Mouse (Mus musculus): Measurements from ENCODE around the gene Itgb8. TPM values are rescaled to one million over a fixed set of nuclear protein-coding genes. Genes with fewer than 3 reads are reported as not detected.

Itgb8 gene
- polyA plus RNA-seq, 2 experiments from 2014 or later: 21.4 to 28.0 TPM

DNA sequence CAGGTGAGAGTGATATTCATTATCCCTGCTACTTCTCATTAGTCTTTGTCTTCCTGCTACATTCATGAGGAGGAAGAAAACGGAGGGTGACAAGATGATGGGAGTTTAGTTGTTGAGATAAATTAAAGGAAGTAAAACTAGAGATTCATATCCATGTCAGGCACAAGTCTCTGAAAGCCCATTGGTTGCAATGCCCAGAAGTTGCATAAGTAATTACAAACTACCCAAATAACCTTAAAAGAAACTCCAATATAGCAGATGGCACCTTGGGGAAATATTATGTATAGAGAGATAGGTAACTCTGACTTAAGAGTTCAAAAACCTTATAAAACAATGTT lies 31.2 kb downstream of the Itgb8 start:
- peak; percentile 5 for ATAC-seq

DNA sequence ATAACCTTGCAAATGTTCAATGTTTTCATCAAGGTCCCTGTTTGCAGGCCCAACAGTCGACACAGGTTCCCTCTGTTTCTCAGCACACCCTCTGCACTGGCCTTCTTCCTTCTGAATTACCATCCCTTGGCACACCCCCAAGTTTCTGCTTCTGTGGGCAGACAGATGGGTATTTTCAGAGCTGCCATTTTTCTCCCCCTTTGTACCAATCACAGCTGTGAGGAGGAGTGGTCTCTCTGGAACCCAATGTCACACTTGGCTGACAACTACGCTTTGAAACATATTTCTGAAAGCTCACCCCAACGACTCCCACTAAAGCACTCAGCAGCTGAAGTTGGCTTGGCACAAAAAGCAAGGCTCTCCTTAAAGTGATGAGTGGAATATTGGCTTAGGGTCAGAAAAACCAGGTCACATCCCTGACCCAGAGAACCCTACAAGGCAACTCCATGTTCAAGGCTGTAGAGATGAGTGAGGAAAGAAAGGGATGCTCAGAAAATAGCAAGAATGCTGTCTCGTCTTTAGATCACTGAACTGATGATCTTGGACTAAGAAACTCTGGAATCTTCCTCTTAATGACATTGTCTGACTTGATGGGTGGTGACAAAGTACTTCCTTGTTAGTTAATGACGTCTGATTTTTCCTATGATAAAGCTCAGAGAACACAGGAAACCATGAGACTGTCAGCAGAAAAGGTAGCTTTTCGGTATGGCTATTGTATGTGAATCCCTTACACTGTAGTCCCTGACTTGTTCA lies 31.7 kb downstream of the Itgb8 start:
- peak; percentile 51 for ATAC-seq

DNA sequence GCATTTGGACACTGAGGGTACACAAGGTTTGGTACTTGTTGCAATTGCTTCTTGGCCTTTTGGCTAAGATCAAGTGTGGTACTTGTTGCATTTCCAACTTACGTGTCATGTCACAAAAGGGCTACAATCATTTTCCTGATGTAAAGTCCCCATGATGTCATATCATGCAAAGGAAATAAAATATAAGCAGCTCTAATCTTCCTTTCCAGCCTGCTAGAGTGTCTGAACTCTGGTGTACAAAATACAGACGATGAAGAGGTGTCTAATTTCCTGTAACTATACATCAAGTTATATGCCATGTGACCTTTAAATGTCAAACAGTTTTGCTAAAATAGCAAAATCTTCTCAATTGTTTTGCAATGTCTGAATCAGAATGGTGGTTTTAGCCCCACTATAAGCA lies 34.2 kb downstream of the Itgb8 start:
- peak; percentile 69 for ATAC-seq

DNA sequence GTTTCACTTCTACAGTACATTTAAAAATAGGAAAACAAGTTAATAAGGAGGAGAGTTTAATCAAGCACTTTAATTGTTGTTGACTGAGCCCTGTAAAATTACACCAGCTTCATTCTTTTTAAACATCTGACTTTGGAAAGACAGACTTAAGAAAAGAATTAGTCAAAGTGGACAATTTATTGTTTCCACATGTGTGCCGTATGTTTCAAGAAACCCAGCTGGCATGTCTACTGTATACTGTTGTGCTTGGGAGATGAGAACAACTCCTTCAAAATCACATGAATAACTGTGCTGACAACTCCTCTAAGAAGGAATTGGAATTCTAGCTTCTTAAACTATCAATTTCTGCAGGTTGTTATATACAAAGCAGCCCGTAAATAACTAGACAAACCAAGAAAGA lies 35.8 kb downstream of the Itgb8 start:
- no peak for ATAC-seq

DNA sequence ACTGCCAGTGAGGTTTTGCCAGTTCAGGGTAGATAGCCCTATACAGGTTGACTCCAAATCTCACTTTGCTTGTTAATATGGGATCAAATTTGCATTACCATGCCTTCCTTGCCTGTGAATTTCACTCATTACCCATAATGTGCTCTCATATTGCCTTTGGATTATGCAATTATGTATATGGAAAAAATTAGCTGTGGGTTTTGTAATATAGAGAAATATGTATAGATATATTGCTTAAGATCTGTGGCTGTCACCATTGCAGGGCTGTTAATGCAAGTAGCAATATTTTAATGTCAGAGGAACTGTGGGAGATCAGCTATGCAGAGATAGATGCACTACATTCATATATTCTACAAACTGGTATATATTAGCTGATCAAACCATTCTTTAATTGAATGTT lies 43.5 kb downstream of the Itgb8 start:
- no peak for ATAC-seq

DNA sequence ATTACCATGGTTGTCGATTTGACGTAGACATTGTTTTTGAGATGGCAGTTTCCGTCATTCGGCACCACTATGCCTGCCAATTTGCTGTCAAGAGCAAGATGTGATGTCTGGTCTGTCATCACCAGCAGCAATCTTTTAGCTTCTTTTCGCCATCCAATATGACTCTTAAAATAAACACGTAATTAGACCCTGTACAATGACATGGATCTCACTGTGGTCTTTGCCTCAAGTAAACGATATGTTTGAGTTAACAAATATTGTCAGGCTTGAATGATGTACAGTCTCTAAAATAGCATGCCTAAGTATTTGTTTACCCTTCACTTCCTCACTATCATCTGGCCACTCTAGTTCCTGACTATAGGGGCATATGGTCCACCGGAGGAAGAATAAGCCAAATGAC lies 48.8 kb downstream of the Itgb8 start:
- no peak for ATAC-seq

DNA sequence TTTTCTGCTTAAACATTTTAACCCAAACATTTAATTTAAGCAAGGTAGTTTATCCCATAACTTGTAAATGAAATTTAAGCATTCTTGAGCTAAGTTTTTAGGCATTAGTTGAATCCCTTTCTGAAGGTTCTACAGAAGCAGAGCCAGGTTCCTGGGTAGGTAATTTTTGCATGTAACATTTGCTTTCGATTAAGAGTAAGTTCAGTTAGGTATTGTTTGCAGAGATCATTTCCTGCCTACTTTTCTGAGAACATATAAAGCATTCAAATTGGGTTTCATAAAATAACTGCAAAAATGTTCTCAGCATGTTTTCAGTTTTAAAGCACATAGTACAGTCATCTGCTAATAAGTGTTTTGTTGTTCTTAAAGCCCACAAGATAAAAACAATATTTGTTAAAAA lies 53.2 kb downstream of the Itgb8 start:
- peak; percentile 77 for ATAC-seq

DNA sequence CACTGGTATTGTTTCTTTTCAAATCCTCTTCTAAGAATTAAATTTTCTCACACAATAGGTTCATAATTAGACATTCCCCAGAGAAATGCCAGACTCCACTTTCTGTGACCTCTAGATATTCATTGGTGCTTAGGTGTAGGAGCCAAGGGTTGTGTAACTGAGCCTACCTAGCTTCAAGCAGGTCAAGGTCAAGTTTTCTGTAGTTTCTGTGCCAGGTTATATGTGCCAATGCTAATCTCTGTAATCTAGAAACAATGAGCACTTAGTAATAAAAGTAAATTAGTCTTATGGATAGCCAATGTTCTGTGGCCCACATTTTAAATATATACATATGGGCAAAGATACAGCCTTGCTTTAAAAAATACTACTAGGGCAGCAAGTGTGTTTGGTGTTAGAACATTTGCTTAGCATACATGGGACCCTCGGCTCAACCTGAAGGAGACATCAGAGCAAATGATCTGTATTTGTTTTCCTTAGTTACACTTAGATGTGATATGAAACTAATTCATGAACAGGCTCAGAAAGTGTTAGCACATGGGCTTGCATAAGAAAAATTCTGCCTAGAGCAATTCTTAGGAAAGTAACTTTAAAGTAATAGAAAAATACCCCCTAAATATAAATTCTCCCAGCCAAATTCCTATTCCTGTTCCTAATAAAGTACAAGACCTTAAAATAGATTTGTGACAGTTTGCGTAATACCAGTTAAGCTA lies 56.2 kb downstream of the Itgb8 start:
- no peak for ATAC-seq

DNA sequence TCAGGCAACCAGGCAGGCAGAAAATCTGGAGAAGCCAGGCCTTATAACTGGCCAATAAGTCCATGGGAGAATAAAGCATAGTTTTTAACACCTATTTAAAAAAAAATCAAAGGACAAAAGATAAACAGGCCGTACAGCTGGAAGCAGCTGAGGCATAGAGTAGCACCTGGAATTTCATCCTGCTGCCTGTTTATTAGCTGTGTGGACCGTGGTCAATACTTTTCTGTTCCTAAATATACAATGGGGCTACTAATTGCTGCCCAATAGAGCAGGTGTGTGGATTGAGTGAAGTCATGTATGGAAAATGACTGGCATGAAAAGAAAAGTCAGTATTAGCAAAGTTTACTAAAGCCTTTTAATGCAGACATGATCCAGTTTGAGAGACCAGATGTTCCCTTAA lies 62.6 kb downstream of the Itgb8 start:
- no peak for ATAC-seq

DNA sequence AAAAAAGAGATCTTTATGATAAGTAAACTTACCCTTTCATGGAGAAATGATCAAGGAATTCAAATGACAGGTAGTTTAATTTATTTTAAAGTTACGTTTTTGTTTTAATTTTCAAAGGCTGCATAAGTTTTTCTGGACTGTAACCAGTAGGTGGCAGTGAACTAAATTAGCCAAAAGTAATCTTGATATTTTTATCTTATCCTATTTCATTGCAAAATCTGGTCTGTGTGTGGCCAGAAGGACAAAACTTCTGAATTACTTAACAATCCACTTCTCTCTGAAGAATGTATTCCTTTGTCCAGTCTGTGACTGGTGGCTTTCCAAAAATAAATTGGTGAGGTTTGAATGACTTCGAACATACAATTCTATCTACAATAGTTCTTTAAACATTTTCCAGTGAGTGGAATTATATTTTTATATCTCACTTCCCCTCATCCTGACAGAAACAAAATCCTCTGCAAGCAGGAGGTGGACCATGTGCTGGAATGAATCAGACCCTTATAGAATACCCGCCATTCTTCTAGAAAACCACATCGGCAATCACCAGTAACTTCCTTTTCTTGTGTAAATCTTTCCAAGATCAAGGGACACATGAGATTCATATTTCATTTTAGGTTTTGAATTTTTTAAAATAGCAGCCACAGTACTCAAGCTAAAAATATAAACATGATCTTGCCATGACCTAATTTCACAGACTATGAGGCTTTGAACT lies 68.6 kb downstream of the Itgb8 start:
- peak; percentile 49 for ATAC-seq

DNA sequence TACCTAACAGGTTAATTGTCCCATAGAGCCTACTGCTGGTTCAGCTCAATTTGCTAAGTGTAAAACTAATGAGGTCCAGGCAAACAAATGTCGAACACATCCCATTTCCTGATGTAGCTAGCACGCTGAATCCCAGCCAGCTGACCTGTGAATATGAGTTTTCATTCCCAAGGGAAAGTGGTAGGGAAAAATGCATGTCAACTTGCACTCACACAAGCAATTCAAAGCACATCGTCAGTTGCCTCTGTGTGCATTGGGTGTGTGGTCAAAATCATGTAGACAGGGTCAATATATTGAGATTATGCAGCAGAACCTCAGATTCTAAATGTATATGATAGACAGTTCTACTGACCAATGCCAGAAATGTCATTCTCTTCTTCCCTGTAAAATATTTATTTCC lies 69.5 kb downstream of the Itgb8 start:
- ATAC-seq: no peak

DNA sequence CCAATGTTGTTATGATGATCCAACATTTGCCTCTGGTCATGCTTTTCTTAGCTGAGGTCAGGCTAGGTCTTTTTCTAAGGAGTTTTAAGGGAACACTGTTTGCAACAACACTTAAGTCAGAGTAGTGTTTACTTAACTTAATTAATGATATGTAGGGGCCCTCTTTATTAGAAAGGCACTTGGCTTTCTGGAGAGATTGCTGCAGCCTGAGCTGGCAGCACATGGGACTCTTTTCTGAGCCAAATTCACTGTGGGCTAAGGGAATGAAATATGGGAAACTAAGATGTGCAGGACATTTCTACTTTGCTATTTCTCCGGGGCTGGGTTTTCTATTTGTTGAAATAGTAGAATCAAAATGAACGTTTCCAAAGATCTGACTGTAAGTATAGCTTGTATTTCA lies 73.5 kb downstream of the Itgb8 start:
- no peak for ATAC-seq

DNA sequence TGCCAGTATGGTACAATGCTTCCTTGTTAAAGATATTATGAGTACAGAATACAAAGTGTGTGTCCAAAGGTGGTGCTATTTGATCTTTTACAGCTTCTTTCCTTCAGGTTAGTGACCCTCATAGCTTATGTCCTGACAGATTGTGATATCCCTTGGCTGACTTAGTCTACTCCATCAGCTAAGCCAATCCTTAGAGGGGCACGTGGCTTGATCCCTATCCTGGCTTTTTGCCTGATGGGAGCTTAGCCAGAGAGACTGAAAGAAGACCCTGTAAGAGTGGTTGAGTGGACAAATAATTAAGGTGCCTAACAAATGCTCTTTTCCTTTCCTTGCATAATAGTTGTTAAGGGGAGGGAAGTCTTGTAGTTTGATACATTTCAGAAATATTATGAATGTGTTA lies 73.9 kb downstream of the Itgb8 start:
- no peak for ATAC-seq

DNA sequence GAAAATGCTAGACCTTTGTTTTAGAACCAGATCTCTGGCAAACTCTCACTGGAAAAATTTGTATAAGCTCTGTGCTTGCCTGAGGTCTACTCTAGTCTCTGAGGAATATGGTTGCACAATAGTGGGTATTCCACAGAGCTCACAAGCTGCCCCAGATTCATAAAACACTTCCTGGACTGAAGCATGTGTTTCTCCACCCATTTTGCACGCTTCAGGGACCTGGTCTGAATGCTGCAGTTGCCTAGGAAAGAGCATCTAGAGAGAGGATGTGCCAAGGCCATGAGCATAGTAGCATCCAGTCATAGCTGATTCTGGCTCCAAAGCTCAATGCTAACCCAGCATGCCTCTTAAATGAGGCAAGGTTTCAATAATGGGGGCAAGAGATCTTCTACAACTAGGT lies 74.4 kb downstream of the Itgb8 start:
- no peak for ATAC-seq

DNA sequence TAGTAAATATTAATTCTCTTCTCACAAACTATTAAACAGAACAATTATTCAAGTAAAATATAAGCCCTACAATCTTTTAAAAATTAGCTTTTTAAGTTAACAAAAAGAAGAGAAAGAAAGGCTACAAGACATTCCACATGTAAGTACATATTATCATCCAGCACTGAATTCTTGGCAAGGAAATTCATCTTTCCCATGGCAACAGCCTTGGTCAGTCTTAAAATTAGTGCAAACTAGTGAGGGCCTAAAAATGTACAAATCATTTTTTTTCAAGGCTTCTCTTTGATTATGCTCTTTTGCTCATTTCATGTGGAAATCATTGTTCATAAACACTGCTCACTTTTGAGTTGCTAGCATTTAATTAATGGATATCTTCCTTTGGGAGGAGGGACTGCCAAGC lies 77.8 kb downstream of the Itgb8 start:
- no peak for ATAC-seq

DNA sequence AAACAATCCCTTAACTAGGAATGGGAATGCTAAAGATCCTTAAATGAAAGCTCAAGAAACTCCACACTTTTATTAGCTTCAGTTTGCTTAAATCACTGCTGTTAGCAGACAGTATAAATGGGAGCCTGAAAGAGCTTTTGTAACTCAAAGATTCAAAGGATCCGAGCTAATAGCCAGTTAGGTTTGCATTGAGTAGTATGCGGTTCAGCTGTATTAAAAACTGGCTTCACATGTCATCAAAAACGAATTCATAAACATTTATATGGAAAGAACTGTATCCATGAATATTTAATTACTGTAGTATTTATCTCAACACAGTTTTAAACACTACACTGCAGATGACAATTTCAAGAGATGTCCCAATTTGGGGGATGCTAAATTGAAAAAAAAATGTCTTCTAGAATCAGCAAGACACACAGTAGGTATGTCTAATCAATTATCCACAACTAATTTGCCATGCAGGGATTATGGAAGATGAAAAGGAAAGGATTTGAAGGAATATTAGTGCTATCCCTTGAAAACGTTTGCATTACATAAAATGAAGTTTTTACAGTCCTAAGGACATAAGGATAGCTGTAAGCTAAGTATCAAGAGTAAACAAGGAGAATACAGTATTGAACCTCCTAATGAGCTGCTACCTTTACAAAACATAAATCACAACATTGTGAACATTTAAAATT lies 79.2 kb downstream of the Itgb8 start:
- no peak for ATAC-seq

DNA sequence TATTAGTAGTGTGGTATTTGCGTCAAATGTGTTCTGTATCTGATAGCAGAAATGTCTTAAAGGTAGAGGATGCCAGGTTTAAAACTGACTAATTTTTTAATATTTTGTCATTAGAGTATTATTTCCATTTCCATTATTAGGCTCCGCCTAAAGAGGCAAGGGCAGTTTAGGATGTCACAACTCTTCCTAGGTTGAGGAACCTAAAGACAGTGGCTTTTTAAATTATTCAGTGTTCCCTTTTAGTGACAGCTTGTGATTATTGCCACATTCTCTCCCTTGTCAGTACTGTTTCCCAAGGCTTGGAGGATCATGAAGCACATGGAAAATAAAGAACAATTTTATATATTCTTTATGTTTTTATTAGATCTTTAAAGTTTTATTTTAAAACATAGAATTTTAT lies 80.9 kb downstream of the Itgb8 start:
- no peak for ATAC-seq

DNA sequence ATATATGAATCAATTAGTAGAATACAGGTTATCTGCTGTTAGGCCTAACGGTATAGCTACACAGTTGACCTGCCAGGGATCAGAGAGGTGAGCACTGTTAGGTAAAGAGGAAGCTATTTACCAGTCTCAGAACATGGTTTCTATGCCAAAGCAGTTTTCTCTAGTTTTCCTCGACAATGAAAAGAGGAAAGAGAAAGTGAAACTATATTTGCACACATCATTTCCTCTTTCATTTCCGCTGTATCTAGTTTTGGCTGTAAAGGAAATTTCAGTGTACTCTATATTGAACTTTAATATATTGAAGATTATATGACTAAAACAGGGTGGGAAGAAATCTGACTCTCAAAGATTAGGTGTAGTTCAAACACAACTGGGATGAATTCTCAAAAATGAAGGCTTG lies 81.5 kb downstream of the Itgb8 start:
- ATAC-seq: peak; percentile 97

DNA sequence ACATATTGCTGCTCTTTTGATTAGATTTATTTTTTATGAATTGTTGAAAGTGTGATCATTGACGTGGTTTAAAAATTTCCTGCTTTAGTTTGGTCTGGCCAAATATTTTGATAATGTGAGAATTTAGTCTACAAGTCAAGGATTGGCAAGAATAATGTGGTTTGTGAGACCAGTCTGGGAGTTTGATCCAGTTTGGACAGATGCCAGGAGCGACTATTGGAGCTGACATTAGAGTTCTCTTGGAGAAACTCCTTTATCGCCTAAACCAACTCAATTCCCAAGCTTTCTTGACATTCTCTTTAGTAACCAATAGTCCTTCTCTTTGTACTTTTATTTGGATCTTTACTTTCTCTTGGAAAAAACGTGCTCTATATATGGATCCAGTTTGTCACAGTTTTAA lies 83.0 kb downstream of the Itgb8 start:
- ATAC-seq: no peak

DNA sequence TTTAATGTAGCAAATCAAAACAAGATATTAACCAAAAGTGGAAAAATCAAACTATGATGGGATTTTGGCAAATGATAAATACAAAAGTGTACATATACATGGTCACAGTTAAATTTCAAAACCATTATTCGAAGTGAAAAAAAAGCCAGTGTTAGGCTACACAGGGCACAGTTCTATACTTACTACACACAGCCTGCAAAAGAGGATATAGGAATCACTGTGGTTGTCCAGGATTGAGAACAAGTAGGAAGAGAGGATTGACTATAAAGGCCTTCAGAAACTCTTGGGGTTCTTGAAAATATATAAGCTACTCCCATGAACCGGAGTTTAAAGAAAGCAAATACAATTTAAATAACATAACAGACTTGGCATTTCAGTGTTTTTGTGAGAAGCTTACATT lies 87.6 kb downstream of the Itgb8 start:
- no peak for ATAC-seq

DNA sequence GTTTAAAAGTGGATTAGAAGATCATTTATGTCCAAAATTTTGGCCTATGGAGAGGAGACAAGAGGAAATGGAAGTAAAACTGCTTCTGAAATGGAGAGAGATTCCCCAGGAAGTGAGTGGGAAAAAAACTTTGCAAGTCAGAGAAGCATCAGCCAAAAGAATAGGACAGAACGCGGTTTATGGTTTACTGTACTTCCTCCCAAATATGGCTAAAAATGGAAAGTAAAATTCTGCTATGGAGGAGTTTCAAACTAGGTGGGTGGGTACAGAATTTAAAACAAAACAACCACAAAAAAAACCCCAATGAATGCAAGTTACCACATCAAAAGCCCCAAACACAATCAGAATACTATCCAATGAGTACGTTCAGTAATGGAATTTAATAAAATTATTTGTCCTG lies 90.8 kb downstream of the Itgb8 start:
- ATAC-seq: peak; percentile 74

DNA sequence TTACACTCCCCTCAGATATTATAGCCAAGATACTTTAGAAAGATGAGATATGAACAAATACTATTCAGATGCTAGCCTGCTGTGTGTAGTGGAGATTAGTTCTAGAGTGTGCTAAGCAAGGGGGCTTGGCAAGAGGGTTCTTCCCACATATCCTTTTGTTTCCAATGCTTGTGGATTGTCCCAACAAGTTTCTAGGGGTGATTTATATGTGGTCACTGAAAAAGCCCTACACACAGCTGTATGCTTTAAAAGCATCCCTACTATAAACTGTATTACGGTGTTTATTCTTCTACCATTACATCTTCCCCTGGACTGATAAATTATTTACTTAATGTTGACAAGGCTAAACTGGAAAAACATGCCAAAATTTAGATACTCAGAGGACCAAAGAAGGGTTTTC lies 92.6 kb downstream of the Itgb8 start:
- ATAC-seq: no peak

DNA sequence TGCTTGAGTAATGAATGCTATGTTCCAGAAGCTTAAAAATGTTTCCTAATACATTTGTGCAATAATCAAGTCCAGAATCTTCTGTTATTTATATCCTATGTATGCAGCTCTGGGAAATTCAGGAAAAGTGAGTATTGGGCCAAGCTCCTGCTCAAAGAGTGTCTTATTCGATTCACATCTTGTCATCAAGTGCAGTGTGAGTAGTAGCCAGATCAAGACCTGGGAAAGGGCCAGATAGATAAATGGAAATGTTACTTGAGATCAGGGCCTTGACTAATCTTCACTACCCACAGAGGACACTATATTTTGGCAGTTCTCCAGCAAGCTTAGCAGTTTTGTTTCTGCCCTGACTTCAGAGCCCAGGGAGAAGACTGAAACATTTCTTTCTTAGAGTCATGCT lies 100.7 kb downstream of the Itgb8 start:
- no peak for ATAC-seq
